Mouse (Mus musculus): ENCODE results near the gene Pank2. TPM values are rescaled to one million over a fixed set of nuclear protein-coding genes. Genes with fewer than 3 reads are reported as not detected.
A peak's percentile ranks its signal among the peaks of the same experiment; 100 is the strongest.
"Not testable (repeated sequence)": the region's sequence is repeated elsewhere in the genome, so short reads cannot be mapped to it uniquely, and the experiment has no call there.

The Pank2 gene
- 10 to 100 TPM; 47.6 to 50.8 TPM for total RNA-seq (2021)

DNA sequence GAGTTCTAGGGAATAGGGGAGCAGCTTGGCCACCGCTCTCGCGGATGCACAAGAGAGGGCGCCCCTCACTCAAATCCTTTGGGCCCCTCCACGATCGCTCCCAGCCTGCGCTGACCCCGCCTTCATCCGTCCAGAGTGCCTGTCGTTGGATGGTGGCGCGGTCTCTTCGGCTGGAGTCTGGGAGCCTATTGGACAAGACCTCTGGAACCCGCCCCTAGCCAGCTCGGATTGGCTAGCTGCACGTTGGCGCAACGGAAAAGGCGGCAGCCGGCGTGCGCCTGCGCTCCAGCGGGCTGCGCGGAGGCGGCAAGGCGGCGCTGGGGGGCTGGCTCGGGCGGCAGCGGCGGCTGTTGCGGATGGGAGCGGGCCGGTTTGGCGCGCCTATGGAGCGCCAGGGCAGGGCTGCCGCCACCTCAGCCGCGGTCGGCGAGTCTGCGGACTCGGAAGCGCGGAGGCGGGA lies at the start of gene Pank2:
Pank2 (plus strand) TSS at position 283 of the 460 bp plus-strand sequence.
- peak; percentile 99 for DNase-seq
- intact Hi-C loops (cut with DNase I): loop anchor here (10.0 kb wide), 1 partner anchor 233 kb away; the partner anchor contains the start of gene Smox

DNA sequence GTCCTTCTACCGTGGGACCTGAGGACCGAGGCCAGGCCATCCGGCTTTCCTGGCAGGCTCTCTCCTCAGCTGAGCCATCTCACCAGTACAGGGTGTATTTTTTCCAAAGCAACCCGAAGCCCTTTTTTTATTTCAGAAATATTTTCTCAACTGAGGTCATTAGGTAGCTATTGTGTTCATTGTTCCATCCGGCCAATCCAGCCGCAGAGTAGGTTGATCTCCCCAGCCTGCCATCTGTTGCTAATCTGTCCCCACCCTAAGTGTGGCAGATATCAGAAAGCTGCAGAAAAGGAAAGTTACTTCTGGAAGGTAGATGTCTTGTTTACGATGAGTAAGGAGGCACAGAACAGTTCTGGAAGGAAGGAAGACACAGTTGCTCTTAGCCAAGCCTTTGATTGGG lies 48.5 kb upstream of the Pank2 start:
- DNase-seq: no peak
- intact Hi-C loops (cut with DNase I): no loop called here

DNA sequence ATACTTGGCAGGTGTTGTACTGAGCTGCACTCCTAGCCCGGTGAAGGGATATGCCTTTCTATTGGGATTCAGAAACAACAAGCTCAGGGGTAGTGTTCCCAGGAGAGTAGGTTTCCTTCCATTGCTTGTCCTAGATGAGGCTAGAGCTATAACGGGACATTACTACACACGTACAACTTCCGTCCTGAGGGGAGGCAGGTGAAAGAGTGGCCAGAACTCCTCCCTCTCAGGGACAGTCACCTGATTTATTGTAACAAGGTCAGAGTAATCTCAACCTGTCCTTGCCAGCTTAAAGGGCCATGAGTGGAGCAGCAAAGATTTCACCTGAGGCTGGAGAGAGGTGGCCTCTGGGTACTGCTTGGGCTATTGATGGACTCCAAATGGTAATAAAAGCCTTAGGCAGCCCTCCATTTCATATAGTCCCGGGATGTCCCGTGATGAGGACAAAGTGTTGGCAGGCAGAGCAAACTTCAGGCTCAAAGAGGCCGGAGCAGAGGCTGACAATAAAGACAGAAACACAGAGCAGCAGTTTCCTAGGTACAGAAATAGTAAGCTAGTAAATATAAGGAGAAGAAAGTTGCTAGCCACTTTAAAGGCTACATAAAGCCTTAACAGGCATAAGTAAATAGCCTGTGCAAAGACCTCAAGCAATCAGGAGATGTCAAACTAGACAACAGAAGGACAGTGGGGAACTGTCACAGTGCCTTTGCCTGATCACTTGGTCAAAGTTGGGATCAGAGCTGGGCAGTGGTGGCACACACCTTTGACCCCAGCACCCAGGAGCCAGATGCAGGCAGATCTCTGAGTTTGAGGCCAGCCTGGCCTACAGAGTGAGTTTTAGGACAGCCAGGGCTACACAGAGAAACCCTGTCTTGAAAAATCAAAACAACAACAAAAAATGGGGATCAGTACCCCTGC lies 46.1 kb upstream of the Pank2 start:
- DNase-seq: no peak
- intact Hi-C loops (cut with DNase I): no loop called here

GRCm38 (mm10) chr2:131220030-131220429 lies 42.3 kb upstream of the Pank2 start:
- intact Hi-C loops (cut with DNase I): no loop called here
- no peak for DNase-seq

DNA sequence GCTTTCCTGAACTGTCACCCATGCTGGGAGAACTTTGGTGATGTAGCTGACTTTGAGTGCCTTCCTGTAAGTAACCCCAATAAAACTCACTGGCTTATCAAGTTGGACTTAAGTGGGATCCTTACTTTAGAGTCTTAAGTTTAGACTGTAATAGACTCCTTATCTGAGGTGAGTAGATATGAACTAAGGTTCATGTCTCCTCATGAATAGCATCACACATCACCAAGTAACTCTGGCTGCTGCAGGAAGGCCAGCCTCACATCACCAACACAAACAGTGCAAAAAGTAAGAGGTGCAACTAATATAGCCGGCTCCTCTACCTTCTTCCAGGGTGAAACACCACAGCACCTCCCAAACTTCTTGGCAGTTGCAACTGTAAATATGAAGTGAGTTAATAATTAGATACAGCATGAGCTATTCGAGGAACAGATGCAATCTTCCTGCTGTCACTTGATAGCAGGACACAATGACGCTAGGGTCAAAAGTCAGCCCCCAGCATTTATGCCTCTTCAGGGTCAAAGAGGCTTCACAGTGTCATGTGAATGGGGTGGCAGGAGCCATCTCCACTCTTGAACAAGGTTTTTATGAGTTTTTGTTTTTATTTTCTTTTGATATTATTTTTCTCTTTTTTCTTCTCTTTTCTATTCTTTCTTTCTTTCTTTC lies 40.3 kb upstream of the Pank2 start:
- intact Hi-C loops (cut with DNase I): no loop called here
- no peak for DNase-seq

DNA sequence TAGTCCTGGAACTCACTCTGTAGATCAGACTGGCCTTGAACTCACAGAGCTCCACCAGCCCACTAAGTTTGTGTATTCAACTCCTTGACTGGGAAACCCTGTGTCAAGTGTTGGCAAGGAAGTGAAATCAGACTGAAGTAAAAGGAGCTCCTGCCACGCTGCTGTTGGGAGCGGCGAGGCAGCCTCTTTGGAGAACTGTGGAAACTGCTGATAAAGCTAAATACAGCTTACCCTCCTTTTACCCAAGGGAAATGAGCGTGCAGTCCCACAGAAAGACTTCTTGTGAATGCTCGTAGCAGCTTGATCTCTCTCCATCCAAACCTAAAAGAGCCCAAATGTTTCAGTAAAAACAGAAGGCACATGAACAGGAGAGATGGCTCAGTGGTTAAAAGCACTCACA lies 39.7 kb upstream of the Pank2 start:
- no peak for DNase-seq
- intact Hi-C loops (cut with DNase I): no loop called here

GRCm38 (mm10) chr2:131223569-131223968 lies 38.7 kb upstream of the Pank2 start:
- no peak for DNase-seq
- intact Hi-C loops (cut with DNase I): no loop called here

- intact Hi-C loops (cut with DNase I): no loop called here
Measured at GRCm38 (mm10) chr2:131225178-131225577, 37.1 kb upstream of the Pank2 start.

DNA sequence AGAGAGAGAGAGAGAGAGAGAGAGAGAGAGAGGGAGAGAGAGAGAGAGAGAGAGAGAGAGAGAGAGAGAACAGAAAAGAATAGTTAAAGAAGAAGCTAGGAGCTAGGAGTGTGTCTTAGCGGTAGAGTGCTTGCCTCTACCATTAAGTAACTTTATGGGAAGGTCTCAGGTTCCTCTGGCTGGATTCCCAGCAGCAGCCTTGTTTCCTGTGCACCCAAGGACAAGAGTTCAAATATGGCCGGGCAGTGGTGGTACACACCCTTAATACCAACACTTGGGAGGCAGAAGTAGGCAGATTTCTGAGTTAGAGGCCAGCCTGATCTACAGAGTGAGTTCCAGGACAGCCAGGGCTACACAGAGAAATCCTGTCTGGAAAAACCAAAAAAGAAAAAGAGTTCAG lies 35.6 kb upstream of the Pank2 start:
- DNase-seq; intact Hi-C loops (cut with DNase I): not testable (repeated sequence)

More at GRCm38 (mm10) chr2:131225178-131225577, 37.1 kb upstream of the Pank2 start:
- no peak for DNase-seq

DNA sequence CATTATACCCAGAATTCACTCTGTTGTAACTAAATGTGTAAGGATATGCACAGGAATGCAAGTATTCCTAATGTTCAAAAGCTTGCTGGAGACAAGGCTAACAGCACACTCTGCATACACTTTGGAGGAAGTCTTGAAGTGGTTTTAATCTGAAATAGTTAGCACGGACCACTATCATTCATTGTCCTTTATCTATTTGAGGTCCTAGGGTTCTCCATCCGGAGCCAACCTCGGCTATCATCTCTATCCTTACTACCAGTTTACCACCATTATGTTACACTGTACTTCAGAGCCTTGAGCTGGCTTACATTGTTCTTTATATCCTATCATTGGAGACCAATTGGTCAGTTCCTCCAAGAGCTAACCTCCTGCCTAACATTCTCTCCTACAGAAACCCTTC lies 35.1 kb upstream of the Pank2 start:
- intact Hi-C loops (cut with DNase I): no loop called here
- DNase-seq: no peak

DNA sequence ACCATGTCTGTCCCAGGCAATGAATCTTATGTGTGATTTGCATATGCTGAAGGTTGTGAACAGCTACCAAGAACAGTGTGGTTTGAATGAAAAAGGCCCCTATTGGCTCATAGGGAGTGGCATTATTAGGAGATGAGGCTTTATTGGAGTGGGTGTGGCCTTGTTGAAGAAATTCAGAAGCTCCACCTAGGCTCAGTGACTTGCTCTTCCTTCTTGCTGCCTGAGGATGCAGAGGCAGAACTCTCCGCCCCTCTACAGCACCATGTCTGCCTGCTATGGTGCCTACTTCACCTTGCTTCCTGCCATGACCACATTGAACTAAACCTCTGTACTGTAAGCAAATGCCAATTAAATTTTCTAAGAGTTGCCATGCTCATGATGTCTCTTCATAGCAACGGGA lies 29.7 kb upstream of the Pank2 start:
- DNase-seq: no peak
- intact Hi-C loops (cut with DNase I): no loop called here

DNA sequence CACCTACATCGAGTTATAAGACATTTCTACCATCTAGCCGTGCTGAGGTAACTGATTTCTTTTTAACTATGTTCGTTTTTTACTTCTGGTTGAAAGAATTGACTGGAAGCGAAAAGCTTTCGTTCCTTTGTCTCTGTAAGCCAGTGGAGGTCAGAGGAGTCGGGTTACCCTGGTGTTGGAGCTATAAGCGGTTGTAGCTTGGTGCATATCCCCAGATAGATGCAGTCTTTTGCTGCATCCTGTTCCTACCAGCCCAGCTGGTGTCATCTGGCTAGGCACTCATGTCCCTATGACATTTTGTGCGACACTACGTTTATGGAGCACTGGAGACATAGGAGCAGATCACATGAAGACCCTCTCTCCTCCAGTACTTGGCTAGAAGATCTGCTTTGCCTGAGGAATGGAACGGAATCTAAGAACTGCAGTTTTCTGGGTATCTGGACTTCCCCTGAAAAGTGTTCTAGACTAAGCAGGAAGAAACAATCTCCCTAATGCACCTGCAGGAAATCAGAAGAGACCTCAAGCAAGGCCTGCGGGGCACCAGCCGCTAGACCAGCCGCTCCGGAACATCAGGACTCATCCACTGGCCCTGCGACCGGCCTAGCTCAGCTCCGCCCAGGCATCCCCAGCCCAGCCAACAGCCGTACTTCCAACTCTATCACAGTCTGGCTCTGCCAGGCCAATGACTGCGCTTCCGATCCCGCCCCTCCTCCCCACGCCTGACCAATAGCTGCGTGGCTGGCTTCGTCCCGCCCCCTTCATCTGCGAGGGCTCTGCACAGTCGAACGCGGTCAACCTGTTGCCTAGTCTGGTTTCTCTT lies 28.8 kb upstream of the Pank2 start, which contains the start of gene Mavs:
Mavs (plus strand) TSS at position 757 of the 820 bp plus-strand sequence.
- DNase-seq: peak; percentile 96
- intact Hi-C loops (cut with DNase I): no loop called here

- peak; percentile 15 for DNase-seq
- intact Hi-C loops (cut with DNase I): no loop called here
Measured at GRCm38 (mm10) chr2:131234127-131234650, 28.1 kb upstream of the Pank2 start.

GRCm38 (mm10) chr2:131234970-131235635 lies 27.2 kb upstream of the Pank2 start:
- DNase-seq: no peak
- intact Hi-C loops (cut with DNase I): no loop called here

- intact Hi-C loops (cut with DNase I): no loop called here
- DNase-seq: no peak
Measured at GRCm38 (mm10) chr2:131242180-131242579, 20.1 kb upstream of the Pank2 start.

DNA sequence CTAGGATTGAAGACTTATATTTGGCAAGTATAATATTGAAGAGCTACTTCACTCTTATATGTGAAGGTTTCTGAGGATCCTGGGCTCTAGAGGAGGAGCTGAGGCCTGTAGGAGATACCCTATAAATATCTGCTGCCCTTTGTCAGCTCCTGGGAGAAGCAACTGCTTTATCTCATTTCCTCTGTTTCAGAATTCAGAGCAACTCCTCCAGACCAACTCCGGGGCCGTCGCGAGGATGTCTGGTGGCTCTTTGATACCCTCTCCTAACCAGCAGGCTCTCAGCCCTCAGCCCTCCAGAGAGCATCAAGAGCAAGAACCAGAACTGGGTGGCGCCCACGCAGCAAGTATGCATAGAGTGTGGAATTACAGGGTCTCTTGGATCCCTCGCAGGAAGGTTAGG lies 19.4 kb upstream of the Pank2 start:
- DNase-seq: no peak
- intact Hi-C loops (cut with DNase I): no loop called here

DNA sequence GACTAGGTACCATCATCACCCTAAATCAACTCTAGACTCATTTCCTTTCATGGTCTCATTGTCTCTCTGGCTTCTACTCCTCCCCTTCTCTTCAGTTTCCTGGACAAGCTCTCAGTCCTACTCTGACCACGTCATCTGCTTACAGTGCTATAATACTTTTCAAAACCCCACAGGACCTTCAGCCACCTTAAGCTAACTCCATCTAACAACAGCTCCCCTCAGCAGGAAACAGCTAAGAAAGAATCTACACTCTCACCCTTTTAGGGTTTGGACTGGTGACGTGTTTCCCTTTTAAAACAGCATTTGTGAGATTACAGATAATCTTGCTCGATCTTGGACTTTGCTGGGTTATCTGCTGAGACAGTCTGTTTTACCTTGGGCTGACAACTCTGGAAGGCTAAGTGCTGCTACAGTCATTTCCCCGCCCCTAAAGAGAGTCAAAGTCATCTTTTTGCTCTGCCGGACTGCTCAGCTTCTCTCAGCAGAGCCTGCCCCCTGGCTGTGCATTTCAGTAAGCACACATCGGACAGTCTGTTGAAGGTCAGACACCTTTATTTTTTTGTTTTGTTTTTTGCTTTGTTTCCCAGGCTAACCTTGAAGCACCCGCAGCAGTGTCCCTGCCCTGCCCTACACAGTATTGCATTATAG lies 8.5 kb upstream of the Pank2 start:
- DNase-seq: peak; percentile 59
- intact Hi-C loops (cut with DNase I): no loop called here

DNA sequence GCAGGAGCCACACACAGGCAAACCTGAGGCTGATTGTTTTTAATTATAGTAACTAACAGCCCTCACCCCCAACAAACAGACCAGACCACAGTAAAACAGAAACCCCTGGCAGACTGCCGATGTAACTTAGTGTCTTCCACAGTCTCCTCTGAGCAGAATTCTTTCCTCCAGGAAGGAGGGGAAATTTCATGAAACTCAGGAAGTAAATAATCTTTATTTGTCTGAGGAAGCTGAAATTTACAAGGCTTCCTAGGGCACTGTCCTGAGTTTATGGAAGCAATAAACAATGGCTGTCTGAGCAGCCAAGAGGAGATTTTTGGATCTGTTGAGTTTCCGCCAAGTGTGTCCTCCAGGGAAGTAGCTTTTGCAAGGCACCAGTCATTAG lies 8.0 kb upstream of the Pank2 start:
- intact Hi-C loops (cut with DNase I): no loop called here
- no peak for DNase-seq

DNA sequence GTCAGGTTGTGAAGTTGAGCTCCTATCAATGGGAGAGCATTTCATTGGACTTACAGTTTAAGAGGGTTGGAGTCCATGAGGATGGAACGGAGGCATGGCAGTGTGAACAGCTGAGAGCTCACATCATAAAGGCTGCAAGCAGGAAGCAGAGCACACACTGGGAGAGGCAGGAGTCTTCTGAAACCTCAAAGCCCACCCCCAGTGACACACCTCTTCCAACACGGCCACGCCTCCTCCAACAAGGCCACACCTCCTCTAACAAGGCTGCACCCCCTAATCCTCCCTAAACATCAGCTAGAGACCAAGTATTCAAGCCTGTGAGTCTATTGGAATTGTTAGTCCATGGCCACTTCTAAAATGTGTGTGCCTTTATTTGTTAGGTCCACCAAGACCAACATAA lies 6.6 kb upstream of the Pank2 start:
- intact Hi-C loops (cut with DNase I): no loop called here
- no peak for DNase-seq

GRCm38 (mm10) chr2:131258693-131259092 lies 3.6 kb upstream of the Pank2 start:
- no peak for DNase-seq
- intact Hi-C loops (cut with DNase I): no loop called here

All from left cerebral cortex, postnatal 4 days (tissue).